Mouse (Mus musculus): ENCODE data around the gene Upk1a.
A peak's percentile ranks its signal among the peaks of the same experiment; 100 is the strongest.

Upk1a gene

DNA sequence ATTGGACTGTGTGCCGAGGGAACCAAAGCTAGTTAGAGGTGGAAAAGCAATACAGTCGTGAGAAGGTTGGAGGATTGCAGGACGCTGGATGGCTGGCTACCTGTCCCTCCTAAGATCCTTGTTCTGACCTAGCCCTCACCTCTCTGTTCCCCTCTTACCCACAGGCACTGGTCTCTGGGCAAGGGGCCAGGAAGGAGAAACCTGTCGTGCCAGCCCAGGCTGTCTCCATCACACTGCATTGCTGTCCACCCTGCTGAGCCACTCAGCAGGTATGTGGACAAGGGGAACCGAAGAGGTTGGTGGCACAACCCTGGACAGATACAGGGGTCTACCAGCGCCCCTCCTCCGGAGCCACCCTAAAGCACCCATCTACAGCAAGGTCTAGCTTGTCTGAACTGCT, 12.0 kb downstream of the Upk1a start:
- DNase-seq, result no peak

GRCm38 (mm10) chr7:30599933-30600353, 12.7 kb downstream of the Upk1a start:
- DNase-seq, result peak; percentile 88

- no peak for DNase-seq
Measured at GRCm38 (mm10) chr7:30598786-30599185, 13.9 kb downstream of the Upk1a start, which contains the start of gene Zbtb32. Gene Zbtb32, minus strand, starts transcription at chr7:30598909.

- no peak for DNase-seq
Measured at GRCm38 (mm10) chr7:30596811-30597210, 15.8 kb downstream of the Upk1a start.

DNA sequence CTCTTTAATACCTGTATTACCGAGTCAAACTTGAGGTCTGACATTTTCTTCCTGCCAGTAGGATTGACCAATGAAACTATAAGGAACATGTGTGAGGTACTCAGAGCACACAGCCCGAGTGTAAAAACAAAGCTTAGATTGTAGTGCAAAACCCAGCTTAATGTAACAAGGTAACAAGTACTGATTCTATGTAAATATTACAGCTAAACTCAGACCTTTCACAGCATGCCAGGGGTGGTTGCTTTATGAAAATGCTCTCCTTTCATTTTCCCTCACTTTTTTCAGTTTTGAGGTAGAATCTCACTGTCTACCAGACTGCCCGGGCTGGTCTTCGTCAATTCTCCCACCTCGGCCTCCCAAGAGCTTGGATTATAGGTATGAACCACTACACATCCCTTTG, 16.6 kb downstream of the Upk1a start:
- no peak for DNase-seq

DNA sequence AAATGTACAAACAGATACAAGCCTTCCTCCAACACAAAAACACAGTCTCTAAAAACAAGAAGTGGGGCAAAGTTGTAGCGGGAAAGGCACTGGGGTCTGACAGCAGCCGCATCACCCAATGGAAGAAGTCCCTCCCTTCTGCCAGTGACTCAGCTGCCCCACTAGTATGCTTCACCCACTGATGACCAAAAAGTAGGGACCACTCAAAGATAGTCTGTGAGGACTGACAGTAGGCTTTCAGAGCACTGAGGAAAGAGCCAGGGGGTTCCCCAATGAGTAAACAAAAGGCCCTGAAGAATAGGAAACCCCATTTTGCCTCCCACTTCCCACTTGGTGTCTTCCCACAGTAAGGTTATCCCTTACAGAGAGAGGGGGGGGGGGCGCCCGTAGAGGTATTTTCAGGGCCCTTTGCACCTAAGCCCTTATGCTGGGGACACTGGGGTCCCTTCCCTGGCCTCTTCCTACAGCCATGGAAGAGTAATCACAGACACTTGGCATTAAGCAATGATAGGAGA, 18.1 kb downstream of the Upk1a start:
- DNase-seq, result no peak

- no peak for DNase-seq
Measured at GRCm38 (mm10) chr7:30593579-30594509, 18.8 kb downstream of the Upk1a start.

- no peak for DNase-seq
Measured at GRCm38 (mm10) chr7:30592772-30593423, 19.7 kb downstream of the Upk1a start.

GRCm38 (mm10) chr7:30591605-30591951, 21.1 kb downstream of the Upk1a start:
- DNase-seq, result no peak

- DNase-seq, result no peak
Measured at GRCm38 (mm10) chr7:30590927-30591604, 21.6 kb downstream of the Upk1a start.

DNA sequence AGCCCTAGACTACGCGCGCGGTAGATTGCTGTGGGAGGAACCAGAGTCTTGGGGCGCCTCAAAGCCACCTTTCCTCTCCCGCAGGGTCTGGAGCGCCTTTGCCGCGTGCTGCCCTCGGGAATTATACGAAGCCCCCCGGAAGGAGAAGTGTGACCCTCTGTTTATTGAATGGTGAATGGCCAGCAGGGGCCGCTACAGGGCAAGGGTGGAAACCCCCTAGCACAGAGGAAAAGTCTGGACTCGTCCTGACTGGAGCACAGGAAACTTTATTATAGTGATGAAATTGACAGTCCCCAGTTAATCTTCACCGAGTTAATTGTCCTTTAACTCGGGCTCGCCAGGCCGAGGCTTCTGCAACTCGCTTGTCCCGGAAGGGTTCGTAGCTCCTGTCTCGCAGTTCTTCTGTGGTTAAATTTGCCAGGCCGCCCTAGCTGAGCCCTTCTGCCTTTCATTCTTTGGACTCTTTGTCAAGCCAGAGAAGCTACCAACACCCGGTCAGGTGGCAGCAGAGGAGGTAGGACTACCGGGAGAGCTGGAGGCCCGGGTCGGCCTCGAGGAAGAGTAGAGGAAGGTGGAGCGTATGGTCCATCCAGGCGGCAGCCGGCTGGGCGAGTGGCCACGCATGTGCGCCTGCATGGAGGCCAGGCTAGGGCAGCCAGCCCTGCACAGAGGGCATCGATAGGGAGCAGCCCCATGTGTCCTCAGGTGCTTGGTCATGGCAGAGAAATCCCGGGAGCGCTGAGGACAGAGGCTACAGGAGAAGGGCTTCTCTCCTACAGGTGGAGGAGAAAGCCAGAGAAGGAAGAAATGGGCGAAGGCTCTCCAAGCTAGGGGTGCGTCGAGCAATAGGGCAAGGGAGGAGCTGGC, 23.0 kb downstream of the Upk1a start:
- peak; percentile 78 for DNase-seq

GRCm38 (mm10) chr7:30588676-30589434, 23.8 kb downstream of the Upk1a start, which contains the start of gene Kmt2b:
Gene Kmt2b, minus strand, starts transcription at chr7:30588726.
- peak; percentile 98 for DNase-seq

DNA sequence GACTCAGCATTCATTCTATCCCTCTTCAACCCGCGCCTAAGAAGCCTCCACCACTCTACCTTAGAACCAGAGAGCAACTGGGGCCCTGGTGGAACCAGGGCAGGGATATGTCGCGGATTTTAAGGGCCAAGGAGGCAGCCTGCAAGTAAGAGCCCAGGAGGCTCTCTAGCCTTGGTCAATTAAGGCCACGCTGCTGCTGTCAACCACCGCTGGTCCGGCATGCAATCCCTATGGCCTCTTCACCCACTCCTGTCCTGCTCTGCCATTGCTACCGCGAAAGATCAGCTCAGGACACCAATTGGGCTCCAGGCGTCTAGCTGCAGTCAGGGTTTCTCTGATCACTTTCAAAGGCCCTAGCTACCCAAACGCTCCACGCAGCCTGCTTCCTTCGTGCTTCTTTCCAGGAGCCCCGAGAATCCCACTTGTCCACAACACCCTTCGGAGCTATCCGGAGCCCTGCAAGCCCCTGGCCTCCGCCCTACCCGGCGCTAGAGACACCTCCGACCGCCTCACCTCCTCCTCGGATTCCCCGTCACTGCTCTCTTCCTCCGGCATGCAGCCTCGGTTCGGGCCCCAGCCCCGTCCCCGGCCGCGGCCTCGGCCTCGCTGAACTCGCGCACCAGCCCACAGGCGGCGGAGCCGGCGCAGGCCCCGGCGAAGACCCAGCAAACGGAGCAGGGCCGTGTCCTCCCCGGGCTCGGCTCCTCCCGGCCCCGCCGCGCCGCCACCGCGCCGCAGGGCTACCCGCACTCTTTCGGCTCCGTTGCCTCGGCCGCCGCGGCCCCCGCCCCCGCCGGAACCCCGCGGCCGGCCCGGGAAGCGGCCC, 24.6 kb downstream of the Upk1a start:
- DNase-seq, result peak; percentile 72

GRCm38 (mm10) chr7:30586455-30587020, 26.1 kb downstream of the Upk1a start:
- DNase-seq, result no peak

- DNase-seq, result no peak
Measured at GRCm38 (mm10) chr7:30585170-30585569, 27.5 kb downstream of the Upk1a start.

DNA sequence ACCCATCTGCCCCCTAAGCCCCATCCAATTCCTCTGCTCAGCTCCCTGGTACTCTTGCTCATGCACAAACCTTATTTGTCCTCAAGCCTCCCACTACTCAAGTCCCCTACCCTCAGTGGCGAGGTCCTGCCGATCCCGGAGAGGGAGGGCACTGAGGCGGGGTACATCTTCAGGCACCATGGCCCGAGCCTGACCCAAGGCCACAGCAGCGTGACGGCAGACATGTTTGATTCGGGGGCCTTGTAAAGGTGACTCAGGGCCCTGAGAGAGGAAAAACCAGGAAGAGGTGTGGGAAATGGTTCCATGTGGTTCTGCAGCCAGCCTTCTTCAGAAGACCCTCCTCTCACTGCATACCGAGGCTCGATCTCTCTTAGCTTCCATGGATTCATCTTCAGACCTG, 28.3 kb downstream of the Upk1a start:
- no peak for DNase-seq

DNA sequence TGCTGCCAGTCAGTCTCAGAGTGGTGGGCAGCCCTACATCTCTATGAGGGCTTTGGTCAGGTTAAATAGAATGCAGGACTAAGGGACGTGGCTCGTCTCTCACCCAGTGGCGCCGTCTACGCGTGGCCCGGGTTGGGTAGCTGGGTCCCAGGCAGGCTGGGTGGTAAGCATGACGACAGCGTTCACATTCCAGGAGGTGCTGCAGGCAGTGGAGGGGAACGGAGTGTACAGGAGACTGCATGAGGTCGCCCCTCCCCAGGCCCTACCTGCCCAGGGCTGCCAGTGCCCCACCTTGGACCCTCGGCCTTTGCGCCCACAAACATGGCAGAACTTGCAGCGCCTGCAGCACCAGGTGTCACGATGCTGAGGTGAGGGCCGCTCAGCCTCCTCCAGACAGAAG, 31.1 kb downstream of the Upk1a start:
- DNase-seq, result no peak

DNA sequence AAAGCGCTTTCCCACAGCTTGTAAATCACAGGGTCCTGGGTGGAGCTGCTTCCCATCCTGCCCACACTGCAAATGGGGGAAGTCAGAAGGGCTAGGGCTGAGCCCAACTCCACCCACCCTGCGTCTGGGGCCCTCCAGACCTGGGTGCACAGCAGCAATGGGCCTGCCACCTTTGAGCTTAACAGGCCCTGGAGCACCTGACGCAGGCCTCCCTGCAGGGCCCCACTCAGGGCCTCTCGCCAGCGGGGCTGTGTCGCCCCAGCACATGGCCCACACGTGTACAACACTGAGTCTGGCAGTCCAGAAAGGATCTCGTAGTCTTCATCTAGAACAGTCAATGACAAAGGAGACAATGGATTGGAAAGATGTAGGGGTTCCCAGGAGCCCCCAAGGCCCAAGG, 32.7 kb downstream of the Upk1a start:
- DNase-seq, result no peak

- DNase-seq, result no peak
Measured at GRCm38 (mm10) chr7:30572969-30573368, 39.7 kb downstream of the Upk1a start.

GRCm38 (mm10) chr7:30572389-30572788, 40.3 kb downstream of the Upk1a start:
- DNase-seq, result no peak

Data from right cerebral cortex, postnatal 25 days (tissue).